Mouse (Mus musculus): Measurements from ENCODE around the gene Fam160a2.

The Fam160a2 gene

DNA sequence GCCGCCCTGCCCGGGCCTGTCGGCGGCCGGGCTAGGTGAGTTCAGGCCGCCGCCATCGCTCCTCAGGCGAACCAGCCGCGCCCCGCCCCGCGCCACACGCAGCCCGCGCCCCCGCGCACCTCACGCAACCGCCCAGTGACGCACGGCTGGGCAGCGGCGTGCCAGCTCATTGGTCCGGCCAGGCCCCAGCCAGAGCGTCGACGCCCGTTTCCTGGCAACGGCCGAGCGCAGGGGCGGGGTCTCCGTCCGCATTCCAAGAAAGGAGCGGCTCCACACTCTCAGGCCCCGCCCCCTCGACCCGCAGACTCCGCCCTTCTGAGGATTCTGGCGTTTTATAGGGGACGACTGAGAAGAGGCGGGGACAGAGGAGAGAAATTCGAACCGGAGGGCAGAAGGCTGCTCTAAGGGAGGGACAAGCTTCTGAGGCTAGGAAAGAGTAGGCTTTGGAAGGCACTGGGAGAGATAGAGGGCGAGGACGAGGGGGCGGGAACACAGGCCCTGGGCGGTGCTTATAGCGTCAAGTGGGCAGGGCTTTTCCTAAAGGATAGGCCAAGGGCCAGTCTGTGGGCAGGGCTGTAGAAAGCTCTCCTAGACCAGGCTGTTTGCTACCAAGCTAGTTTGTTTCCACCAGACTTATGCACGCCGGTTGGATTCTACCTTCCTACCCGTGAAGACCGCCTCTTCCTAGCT is at the start of gene Fam160a2:
Gene Fam160a2 (minus strand): TSS at position 120 of the 690 bp plus-strand sequence.
- peak; percentile 93 for DNase-seq (ENCODE audit: extremely low spot score, low read depth, low spot score)

DNA sequence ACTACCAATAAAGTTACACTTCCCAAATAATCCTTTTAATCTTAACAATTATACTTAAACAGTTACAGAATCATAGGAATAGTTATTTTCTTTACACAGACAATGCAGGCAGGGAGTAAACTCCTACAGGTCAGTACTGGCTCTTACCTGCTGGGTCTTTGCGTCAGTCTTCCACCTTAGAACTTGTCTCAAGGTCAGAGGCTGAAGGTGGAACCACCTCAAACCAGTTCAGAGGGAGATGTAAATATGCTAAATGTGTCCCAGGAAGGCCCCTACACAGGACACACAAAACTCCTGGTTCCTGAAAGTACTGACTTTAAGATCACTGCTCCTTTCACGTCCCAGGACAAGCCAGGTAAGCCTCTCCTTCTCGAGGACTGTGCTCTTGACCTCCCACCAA is 45.2 kb upstream of the Fam160a2 start:
- DNase-seq (ENCODE audit: extremely low spot score, low read depth, low spot score): no peak

DNA sequence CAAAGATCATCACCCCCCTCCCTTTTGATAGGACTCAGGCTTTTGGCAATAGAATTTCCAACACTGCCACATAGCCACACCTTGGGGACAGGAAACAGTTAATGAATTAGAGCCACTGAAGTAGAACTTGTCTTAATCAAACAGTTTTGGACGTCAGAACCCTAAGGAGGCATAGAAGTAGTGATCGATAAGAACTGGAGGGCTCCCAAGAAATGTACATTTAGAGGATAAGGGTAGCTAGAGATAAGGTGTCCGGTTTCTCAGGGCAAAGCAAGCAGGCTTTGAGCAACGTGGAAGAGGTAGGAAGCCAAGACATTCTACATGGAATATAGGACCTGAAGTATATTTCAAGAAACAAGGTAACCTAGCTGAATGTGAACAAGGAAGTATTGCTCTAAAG is 41.6 kb upstream of the Fam160a2 start:
- DNase-seq (ENCODE audit: extremely low spot score, low read depth, low spot score): no peak

DNA sequence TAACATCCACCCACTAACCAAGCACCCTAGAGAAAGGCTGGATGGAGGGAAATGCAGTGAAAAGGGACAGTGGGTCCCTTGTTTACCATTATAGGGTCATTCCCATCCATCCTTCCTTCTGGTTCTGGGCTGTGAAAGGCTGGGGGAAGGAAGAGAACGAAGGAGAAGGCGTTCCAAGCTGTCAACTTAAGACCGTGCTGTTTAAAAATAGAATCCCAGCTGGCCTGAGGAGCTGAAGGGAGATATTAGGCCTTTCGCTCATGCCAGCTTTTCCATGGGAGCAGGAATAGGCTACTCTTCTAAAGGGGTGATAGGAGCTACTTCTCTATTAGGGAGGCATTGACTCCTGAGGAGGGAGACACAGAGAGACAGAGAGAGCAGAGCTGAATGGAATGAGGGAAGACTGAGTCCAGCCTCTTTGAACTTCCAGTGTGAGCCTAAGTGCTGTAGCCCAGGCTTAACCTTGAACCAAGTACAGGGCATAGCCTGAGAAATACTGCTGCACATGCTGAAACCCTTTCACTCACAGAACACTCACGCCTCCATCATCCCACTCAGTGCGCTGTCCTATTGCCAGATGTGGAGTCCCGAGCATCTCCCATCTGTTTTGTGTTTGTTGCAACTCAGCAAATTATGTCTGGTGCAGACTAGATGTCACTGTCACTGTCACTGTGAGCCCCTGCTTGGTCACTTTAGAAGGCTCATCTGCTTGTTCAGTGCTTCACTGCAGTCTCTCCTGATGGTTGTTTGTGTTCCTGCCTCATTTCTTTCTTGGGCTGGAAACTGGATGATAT is 38.3 kb upstream of the Fam160a2 start:
- DNase-seq (ENCODE audit: extremely low spot score, low read depth, low spot score): no peak

DNA sequence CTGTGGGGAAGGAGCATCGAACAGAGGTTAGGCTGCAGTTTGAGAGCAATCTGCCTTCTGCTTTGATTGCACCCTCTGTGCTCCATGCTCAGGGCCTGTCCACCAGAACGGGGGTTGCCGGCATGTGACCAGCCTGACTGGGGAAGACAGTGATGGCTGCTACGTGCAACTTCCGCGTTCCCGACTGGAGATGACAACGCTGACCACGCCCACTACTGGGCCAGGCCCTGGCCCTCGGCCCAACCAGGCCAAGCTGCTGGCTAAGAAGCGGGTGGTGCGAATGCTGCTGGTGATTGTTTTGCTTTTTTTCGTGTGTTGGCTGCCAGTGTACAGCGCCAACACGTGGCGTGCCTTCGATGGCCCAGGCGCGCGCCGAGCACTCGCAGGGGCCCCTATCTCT is 34.9 kb upstream of the Fam160a2 start:
- DNase-seq (ENCODE audit: extremely low spot score, low read depth, low spot score): no peak

DNA sequence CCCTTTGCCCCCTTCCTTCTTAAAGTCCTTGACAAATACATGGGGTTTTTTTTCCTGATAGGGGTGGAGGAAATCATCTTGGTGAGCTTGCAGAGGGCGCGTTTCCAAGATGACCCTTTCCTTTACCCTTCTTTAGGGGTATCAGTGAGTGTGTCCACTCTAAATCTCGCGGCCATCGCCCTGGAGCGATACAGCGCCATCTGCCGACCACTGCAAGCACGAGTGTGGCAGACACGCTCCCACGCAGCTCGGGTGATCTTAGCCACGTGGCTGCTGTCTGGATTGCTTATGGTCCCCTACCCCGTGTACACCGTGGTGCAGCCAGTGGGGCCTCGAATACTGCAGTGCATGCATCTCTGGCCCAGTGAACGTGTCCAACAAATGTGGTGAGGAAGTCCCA is 34.0 kb upstream of the Fam160a2 start:
- DNase-seq (ENCODE audit: extremely low spot score, low read depth, low spot score): no peak

DNA sequence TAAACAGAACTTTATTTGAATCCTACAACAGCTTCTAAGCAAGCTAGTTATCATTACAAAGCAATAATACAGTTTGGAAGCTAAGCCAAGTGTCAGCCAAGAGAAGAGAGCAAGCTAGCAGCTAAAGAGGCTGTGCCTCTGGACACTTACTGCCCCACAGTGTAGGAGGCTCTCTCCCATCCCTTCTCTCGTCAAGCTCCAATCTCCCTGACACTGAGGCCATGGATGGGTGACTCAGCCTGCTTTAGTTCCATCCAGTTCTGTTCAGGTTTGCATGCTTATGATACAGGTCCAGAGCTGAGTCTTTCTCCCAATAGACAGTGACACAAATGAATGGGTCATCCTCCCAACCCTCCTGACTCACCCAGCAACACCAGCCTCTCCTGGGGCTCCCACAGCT is 32.2 kb upstream of the Fam160a2 start:
- no peak for DNase-seq (ENCODE audit: extremely low spot score, low read depth, low spot score)

DNA sequence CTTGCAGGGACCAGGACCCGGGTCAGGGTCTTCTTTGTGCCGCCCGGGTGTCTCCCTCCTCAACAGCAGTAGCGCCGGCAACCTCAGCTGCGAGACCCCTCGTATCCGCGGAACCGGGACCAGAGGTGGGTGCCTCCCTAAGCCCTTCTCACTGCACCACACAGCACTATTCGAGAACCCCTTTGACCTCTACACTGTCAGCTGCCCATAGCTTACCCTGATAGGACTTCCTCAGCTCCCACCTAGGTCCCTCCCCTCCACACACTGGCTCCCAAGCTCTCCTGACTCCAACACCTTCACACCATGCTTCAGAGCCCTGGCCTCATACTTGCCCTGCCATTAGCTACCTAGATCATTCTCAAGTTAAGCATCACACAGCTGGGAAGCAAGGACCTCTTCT is 26.2 kb upstream of the Fam160a2 start:
- no peak for DNase-seq (ENCODE audit: extremely low spot score, low read depth, low spot score)

DNA sequence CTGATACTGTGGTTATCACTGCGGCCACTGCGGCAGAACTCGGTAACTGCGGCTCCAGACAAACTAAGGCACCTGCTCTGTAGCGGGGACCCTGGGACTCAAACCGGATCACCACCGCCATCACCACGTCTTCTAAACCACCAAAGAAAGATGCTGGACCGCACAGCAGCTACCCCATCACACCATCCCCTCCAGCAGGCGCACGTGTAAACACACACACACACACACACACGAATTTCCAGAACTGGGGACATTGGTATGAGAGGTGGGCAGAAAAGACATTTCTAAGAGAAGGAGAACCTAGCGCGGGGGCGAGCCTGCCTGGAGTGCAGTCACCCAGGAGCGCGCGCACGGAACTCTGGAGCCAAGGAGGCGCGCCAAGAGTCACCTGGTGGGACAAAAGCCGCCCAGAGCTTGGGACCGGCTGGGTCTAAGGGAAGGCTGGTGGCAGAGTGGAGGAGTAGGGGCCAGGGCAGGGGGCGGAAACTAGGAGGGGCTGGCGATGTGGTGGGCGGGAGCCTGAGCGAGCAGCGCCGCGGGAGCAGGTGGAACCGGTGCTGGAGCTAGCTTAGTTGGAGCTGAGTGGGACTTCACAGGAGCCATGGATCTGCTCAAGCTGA is 25.7 kb upstream of the Fam160a2 start, which contains the start of gene Cckbr:
Gene Cckbr (plus strand): TSS at position 308 of the 620 bp plus-strand sequence.
- no peak for DNase-seq (ENCODE audit: extremely low spot score, low read depth, low spot score)

DNA sequence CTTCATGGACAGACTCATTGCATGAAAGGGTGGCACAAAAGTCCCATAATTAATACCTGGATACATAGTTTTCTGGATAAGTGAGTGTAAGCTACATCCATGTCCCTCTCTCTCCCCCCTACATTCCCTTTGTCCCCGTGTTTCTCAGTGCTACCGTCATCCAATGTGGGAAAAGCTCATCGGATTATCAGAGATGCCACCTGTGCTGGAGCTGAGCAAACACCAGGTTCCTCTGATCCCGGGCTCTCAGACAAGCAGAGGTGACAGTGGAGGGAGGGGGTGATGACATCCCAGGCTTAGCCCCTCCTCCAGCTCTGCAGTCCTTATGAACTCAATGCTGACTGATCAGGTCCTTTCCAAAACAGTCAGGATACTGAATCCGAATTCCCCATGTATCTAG is 24.5 kb upstream of the Fam160a2 start:
- no peak for DNase-seq (ENCODE audit: extremely low spot score, low read depth, low spot score)

DNA sequence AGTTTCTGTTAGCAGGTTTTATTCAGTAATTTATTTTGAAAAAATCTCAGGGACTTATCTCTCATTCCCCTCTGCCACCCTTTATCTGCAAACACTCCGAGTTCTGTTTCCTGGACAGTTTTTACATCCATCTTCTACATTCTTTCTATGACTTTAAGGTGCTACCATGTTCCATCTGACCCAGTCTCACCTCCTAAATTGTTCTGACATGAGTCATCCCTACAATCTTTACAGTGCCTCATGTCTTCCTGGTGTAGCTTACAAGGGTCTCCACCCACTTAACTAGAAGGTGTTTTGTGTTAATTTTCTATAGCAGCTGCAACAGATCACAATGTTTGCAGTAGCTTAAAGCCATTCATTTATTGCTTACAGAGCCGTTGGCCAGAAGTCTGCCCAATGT is 21.0 kb upstream of the Fam160a2 start:
- no peak for DNase-seq (ENCODE audit: extremely low spot score, low read depth, low spot score)

DNA sequence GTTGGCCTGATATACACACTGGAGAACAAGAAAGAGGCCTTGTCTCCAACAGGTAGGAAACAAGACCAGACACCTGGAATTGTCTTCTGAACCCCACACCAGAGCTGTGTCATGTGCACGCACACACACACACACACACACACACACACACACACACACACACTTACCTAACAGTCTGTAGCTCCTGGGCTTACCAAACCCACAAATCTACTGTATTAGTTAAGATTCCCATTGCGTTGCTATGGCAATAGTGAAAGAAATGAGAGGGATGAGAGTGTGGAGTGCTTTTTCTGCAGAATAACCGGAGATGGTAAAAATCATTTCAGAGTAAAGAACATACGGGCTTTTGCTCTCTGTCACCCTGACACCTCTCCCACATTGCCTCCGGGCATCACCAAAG is 18.3 kb upstream of the Fam160a2 start:
- no peak for DNase-seq (ENCODE audit: extremely low spot score, low read depth, low spot score)

DNA sequence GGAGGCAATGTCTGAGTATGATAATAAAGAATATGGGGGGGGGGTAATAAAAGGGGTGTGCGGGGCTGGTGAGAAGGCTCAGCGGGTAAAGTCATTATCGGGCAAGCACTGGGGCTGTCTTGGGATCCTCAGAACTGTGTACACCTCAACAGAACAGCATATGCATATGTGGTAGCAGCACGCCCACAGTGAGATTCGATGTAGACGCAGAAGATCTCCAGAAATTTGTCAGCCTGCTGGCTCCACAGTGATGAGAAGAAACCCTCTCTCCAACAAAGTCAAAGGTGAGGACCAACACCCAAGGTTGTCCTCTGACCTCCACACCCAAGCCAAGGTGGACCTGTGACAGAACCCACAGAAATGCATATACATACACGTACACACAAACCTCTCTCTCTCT is 16.7 kb upstream of the Fam160a2 start:
- no peak for DNase-seq (ENCODE audit: extremely low spot score, low read depth, low spot score)

DNA sequence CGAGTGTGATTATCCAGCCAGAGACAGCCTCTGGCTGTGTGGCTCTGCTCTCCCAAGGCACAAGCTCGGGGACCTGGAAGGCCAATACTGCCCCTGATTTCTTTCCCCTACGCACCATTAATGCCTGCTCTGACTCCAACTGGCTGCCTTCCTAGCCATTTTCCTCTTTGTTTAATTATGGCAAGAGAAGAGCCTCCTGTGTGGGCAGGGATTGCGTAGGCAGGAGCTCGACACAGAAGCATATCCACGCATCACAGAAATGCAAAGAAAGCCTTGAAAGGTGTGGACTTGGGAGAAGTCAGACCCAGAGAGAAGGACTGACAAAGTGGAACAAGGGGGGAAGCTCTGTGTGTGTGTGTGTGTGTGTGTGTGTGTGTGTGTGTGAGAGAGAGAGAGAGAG is 14.5 kb upstream of the Fam160a2 start:
- no peak for DNase-seq (ENCODE audit: extremely low spot score, low read depth, low spot score)

DNA sequence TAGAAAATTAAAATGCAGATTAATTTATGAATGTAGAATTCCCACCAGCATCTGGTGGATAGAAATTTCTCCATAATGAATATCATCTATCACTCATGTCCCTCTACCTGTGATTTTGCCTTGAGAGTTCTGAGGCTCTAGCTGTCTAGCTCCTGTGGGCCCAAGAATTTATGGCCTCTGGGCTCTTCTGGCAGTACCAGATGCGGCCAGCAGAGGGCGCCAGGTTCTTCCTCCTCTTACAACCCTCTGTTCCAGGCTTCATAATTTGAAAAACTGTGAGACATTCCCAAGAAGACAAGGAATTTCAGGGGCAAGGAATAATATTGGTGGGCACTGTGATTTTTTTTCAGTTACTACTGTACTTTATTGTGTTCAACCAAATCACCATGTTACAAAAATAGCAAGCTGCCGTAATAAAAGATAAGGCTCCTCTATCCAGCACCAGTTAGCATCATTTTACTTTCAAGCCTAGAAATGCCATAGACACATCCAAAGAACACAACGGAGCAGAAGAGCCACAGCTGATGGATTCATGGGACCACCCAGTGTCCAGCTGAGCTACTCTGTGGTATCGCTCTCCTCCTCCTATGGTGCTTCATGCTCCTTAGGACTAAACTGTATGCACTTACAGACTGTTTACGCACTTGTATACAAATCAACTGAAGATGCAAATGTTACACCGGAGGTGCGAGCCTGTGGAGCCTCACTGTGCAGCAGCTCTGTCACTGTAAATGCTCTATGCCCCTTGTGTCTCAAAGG is 12.2 kb upstream of the Fam160a2 start:
- peak; percentile 37 for DNase-seq (ENCODE audit: extremely low spot score, low read depth, low spot score)

DNA sequence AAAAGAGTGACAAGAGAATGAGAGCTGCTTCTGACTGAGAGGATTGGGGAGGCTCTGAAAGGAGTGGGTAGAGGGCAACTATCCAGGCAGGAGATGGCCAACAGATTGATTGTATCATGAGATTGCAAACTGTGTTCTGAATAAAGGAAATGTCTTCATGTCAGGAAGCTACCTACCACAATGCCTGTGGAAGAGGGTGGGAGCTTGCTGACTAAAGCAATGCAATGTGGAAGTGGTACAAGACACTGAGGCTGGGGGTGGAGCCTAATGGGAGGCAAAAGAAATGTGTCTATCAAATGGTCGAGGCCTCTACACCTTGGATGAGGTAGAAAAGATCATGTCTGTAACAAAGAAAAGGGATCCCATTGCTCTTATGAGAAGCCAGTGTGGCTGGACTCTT is 6.5 kb upstream of the Fam160a2 start:
- DNase-seq (ENCODE audit: extremely low spot score, low read depth, low spot score): no peak

DNA sequence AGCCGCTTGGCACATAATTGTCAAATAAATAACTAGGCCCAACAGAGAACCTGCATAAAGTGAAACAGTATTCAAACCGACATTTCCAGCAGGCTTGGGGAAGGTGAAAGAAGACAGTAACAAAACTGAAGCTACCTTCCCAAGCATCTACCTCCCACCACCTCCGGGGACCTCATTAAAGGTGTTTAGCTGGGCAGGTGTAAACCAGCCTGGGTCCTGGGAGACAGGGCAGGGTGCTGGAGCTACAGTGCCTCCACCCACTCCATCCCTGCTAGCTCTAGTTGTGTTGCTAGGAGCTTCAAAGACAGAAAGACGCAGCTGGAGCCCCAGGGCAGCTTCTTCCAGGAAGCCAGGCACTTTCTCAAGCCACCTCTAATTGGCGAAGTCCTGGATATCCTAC is 4.4 kb upstream of the Fam160a2 start, which contains the start of gene Cnga4:
Gene Cnga4 (plus strand): TSS at position 301 of the 400 bp plus-strand sequence.
- DNase-seq (ENCODE audit: extremely low spot score, low read depth, low spot score): no peak

DNA sequence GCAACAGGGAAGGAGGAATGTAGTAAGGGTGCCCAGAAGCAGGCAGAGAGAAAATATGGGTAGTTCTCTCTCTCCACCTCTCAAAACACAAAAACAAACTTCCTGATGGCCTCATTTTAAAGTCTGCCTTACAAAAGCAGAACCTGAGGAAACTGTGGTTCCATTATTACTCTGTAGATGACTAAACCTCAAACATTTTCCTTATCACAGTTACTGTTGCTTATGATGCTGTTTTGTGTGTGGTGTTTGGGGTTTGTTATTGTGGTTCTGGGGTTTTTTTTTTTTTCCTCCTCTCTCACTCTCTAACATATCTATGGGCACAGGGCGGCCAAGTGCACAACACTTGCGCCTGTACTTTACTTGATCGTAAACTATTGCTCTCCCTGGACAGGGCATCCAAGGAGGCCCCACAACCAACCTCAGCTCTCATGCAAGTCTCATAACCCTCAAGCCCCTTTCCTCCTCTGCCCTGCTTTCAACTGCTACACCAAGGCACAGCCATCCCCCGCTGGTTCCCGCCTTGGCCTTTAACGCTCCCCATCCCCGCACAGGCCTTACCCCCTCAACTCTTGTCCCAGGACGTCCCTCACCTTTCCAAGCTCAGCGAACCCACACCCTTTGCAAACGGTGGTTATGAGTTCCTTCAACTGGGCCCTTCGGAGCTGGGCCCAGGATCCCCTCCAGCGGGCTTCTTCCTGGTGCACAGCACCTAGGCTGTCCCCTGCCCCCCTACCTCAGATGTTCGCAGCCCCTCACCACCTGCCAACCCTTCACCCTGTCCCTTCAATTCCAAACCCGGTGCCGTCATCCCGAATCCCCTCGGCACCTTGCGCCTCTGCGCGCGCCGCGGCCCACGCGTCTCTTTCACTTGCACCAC is 558 bp downstream of the Fam160a2 start:
- DNase-seq (ENCODE audit: extremely low spot score, low read depth, low spot score): peak; percentile 2

DNA sequence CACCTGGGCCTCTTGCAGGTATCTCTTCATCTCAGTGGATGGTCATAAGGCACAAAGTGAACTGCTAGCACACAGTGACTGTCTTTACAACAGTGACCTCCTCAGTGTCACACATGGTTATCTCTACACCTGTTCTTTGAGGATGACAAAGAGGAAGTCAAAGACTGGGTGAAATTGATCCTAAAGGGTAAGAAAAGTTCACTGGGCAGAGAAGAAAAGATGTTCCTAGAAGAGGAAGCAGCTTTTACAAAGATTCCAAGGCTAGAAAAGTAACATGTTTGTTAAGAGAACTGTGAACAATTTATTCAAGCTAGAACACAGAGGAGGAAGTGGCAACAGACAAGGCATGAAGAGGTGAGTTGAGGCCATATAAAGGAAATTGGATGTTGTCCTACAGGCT is 3.7 kb downstream of the Fam160a2 start:
- no peak for DNase-seq (ENCODE audit: extremely low spot score, low read depth, low spot score)

DNA sequence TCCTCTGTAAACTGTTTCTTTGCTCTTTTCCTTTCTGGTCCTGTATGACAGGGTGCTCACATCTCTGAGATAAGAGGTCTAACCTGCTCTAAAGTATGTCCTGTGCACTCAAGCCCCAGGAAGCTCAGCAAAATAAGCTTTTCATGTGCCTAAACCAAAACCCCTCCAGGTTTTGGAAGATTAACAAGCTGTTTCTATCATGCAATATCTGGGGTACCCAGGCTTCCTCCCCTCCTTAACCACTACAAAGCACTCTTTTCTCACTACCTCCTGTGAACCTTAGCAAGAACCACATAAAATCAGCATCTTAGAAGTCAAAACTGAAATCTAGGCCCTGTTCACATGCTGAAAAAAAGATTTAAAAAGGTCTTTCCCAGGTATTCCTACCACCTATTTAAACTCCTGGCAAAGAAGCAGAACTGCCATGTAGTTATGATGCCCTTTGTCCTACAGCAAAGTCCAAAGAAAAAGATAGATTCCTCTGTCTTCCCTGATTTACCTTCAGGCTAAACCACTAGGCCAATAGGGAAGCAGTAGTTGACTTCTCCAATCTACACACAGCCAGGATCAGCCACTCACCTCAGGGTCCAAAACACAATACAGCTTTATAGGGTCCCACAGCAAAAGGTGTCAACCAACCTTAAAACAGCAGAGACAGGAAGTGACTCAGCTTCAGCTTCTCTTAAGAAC is 4.6 kb downstream of the Fam160a2 start:
- DNase-seq (ENCODE audit: extremely low spot score, low read depth, low spot score): no peak

All from hindlimb bud, embryonic 11.5 days (tissue).